Mouse (Mus musculus) cerebral cortex, adult 2 months (tissue): ENCODE measurements around the gene Cd40lg.

Source experiments
- WGBS: fragments of 180-500 bp; shearing (Covaris S2); methylation state at CpG from one replicate; pipeline ENCODE4 v1.1.7; 2018; 5-methylcytosine and 5-hydroxymethylcytosine counted together

Cd40lg gene

GRCm38 (mm10) chrX:57211876-57212275 lies at the start of gene Cd40lg:
TSS of gene Cd40lg (plus strand) at chrX:57212143.
- 93% methylated on average over 9 of the region's 9 CpGs for WGBS

- 38% methylated on average over 1 of the region's 1 CpGs for WGBS
Measured at GRCm38 (mm10) chrX:57166549-57166948, 45.4 kb upstream of the Cd40lg start.

DNA sequence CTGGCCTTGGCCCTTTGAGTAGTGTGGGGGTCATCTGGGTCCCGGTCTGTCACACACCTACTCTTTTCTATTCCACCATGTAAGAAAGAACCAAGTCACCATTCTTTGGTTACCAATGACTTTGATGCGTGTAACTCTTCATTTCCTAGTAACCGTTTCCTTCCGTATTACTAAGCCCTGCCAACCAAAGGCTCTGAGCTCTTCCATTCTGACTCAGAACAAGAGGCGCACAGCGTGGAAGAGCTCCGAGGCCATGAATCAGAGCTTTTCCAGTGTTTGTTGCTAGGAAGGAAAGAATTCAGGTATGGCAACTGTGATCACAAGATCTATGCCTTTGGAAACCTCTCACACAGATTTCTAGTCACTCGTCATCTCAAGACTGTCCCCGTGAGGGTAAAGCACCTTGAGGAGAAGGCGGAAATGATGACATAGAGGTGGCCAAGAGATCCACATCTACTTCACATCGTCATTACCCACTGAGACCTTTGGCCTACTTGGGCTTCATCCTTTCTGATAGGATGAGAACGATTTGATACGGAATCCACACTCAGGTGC lies 34.6 kb upstream of the Cd40lg start:
- WGBS = 96% methylated on average over 13 of the region's 13 CpGs

DNA sequence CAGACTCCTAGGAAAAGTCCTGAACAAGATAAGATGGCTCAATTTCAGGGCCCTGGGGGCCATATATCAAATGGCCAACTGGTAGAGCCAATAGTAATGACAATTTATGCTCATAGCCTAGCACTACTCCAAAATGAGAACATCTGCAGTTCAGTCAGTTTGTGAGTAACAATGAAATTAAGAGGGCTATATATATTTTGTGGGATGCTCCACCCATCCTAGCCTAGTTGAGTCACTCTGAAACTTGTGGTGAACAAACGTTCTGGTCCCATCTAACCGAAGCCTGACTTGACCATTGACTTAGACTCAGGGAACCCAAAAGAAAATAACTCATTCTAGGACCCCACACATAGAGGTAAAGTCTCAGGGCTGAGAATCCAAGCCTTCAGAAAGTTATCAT lies 29.5 kb upstream of the Cd40lg start:
- WGBS = 87% methylated on average over 2 of the region's 2 CpGs

DNA sequence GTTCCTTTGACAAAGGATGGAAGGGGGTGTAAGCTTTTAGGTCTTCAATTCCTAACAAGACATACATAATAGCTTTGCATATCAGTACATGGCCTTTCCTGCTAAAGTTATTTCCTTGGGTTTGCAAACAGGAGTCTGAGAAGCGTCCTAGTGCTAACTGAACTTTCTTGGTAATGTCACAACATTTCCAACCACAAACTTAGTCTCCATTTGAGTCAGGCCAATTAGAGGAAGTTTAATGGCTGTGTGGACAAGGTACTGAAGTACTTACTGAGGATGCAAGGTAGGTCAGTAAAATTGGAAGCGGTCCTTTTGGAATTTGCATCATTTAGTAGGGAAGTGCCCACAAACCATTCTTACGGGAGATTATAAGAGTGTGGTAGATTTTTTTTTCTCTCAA lies 28.6 kb upstream of the Cd40lg start:
- whole genome bisulfite sequencing = 91% methylated on average over 3 of the region's 3 CpGs

GRCm38 (mm10) chrX:57187301-57187700 lies 24.6 kb upstream of the Cd40lg start:
- 91% methylated on average over 8 of the region's 8 CpGs for WGBS

DNA sequence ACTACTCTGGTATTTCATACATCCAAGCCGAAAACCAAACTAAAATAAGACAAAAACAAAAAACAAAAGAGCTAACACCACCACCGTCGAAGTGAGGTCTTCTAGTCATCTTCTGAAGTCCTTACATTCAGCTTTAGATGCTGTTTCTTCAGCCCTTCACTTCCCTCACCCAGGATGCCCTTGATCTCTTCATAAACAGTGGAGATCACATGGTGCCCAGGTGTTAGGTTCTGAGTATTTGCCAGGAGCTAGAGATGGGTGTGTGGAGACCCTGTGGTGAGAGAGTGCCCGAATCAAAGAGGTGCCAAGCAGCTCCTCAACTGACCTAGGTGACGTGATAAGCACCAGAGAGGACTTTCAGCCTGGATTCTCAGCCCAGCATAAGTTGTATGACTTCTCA lies 22.6 kb upstream of the Cd40lg start:
- 89% methylated on average over 5 of the region's 5 CpGs for WGBS

GRCm38 (mm10) chrX:57196319-57196718 lies 15.6 kb upstream of the Cd40lg start:
- WGBS = 78% methylated on average over 9 of the region's 9 CpGs

- WGBS = 54% methylated on average over 2 of the region's 2 CpGs
Measured at GRCm38 (mm10) chrX:57198036-57198435, 13.9 kb upstream of the Cd40lg start.

DNA sequence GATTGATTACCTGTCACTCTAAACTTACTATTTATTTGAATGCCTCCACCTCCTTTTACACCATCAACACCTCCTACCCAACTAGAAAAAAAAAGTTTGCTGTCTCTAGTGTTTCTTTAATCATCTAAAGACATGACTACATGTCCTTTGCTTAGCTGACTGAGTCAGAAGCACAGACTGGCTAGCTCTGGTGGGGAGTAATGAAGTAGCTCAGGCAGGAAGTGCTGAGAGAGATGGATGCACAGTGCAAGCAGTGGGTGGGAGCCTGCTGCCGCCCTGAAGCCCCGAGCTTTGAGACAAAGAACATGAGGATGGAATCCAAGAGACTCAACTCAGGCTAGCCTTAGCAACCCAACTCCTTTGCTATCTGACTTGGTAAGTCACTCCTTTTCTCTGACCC lies 11.5 kb upstream of the Cd40lg start:
- WGBS = 70% methylated on average over 2 of the region's 2 CpGs

DNA sequence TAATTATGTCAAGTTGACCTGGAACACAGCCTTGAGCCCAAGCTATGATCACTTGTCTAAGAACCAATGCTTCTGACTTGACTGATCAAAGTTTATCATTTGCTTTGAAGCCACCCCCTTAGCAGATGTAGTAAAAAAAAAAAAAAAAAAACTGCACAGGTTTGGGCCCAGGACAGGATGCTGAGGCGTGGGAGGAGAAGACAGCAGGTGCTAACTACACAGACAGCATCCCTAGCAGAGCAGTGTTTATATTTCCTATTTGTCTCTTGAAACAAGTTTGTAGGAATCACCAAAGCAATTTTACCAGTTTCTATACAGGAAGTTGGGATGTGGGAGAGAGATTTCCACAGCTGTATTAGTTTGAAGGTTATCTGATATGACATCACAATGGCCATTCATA lies 1.4 kb upstream of the Cd40lg start:
- WGBS = 89% methylated on average over 1 of the region's 1 CpGs

DNA sequence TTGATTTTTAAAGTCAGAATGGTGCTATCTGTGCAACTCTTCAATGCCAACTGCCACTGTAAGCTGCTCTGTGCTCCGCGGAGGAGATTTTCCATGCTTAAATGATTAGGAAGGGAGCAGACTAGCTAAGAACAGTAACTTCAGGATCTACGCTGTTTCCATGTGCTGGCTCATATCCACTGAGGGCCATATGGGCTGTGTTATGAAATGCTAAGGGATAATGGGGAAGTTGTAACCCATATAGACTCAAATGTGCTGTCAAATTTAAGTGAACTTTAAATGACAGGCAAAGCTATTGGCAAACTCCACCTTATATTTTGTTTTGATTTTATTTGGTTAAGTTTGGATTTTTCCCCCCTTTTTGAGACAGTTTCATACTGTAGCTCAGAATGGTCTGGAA lies 919 bp downstream of the Cd40lg start:
- 69% methylated on average over 3 of the region's 3 CpGs for WGBS

DNA sequence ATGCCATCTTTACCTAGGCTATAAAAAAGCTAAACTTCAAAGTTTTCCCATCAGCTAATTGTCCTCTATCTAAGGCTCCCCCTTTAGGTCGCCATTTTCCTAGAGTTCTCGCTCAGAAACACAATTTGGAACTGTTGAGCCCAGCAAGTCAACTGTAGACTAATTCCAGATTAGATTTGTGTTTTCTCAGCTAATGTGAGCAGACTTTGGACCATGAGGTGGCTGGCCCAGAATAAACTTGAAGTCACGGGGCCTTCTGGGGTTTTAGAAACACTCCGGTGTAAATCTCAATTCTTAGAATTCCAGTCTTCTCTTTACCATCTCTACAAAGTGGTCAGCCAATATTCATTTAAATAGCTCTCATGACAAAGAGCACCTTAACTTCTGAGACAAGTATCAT lies 3.6 kb downstream of the Cd40lg start:
- 96% methylated on average over 4 of the region's 4 CpGs for WGBS

- WGBS = 82% methylated on average over 5 of the region's 5 CpGs
Measured at GRCm38 (mm10) chrX:57216271-57216670, 4.3 kb downstream of the Cd40lg start.

- 90% methylated on average over 5 of the region's 5 CpGs for WGBS
Measured at GRCm38 (mm10) chrX:57219563-57219962, 7.6 kb downstream of the Cd40lg start.

DNA sequence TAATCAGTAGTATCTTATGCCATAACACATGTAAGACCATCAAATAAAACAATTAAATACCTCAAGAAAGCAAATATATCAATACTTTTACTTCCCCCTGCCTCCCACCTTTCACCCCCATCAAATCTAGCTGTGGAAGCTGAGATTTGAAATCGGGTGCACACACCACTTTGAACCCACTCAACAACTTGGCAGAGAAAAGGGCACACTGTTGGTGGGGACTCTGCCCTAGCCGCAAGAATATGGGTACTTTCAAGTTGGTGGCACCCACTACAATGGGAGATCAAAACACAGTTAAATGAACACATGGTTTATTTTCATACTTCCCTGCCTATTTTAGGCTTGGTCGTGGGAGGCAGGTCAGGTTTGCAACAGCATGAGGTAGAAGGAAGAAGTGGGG lies 9.9 kb downstream of the Cd40lg start:
- 77% methylated on average over 3 of the region's 3 CpGs for WGBS

DNA sequence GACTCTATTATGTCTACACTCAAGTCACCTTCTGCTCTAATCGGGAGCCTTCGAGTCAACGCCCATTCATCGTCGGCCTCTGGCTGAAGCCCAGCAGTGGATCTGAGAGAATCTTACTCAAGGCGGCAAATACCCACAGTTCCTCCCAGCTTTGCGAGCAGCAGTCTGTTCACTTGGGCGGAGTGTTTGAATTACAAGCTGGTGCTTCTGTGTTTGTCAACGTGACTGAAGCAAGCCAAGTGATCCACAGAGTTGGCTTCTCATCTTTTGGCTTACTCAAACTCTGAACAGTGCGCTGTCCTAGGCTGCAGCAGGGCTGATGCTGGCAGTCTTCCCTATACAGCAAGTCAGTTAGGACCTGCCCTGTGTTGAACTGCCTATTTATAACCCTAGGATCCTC lies 11.4 kb downstream of the Cd40lg start:
- WGBS = 29% methylated on average over 10 of the region's 10 CpGs

GRCm38 (mm10) chrX:57228178-57228577 lies 16.2 kb downstream of the Cd40lg start:
- WGBS = 79% methylated on average over 2 of the region's 2 CpGs

DNA sequence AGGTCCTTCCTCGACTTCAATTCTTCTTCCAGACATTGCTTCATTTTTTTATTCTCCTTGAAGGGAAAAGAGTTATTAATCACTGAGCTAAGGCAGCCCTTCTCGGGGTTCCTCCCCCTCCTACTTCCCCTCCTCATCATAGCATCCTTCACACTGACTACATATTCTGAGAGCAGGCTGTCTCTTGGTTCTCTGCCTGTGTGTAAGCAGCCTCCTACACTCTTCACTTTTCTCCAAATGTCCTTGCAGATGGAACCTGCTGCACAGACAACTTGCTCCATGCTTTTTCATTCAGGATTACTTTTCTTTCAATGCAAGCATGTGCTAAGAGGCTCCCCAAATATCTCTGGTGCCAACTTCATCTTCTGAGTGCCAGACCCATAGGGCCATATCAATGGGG lies 21.7 kb downstream of the Cd40lg start:
- WGBS = 42% methylated on average over 2 of the region's 2 CpGs

DNA sequence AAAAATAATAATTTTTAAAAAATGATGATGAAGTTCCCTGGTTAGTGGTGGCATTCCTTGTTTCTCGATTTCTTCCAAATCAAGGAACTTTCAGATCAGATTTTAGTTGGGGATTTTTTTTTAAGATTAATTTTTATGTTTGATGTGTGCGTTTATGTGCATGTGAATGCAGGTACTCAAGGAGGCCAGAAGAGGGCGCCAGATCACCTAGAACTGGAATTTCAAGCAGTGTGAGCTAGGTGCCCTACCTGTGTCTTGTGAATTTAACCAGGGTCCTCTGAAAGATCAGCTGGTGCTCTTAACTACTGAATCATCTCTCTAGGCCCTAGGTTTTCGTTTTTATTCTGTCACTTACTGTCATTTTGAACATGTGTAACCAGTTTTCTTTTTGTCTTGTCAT lies 24.0 kb downstream of the Cd40lg start:
- WGBS = 75% methylated on average over 4 of the region's 4 CpGs

GRCm38 (mm10) chrX:57238572-57238971 lies 26.6 kb downstream of the Cd40lg start:
- 81% methylated on average over 3 of the region's 3 CpGs for WGBS

DNA sequence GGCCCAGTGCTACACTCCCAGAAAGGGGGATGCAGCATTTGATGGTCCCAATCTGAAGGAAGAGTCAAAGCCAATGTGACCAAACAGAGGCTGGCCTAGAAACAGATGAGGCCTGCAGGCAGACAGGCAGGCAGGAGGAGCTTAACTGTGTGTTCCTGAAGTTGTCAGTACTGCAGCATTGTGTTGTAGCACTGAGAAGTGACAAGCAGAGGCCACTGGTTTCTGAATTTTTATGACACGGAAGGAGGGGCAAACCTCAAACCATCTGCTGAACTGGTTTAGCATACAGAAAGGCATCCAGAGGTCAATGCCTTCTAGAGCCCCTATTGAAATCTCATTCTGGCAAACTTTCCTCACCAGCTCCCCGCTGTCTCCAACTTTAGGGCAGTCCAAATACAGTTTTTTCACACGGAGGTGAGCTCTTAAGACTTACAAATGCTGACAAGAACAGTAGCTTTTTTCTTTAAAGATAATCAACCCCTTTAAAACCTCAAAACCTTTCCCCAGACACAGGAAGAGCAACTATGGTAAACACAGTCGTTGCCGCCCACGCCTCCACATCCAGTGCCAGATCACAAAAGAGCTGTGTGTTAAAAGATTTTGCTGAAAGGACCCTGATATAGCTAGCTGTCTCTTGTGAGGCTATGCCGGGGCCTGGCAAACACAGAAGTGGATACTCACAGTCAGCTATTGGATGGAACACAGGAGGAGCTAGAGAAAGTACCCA lies 41.5 kb downstream of the Cd40lg start:
- WGBS = 65% methylated on average over 7 of the region's 7 CpGs

- WGBS = 32% methylated on average over 2 of the region's 2 CpGs
Measured at GRCm38 (mm10) chrX:57260744-57261143, 48.8 kb downstream of the Cd40lg start.

DNA sequence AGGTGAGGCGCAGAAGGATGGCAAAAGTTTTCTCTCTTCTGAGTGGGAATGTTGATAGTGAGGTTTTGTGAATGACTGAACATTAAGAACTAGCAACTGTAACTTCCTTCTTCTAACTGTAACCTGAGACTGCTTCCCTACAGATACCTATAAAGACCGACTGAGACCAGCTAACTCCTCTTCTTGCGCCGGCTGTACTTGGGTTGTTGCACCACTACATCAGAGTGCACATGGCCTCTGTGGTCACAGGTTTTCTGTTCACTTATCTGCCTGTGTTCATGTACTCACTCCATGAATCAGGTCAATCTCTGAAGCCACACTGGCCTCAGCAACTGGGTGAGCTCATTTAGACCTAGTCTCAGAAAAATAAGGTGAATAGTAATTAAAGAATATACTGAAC lies 51.6 kb downstream of the Cd40lg start:
- WGBS = 89% methylated on average over 4 of the region's 4 CpGs
